Mouse (Mus musculus): ENCODE data around the gene Borcs5.

DNA sequence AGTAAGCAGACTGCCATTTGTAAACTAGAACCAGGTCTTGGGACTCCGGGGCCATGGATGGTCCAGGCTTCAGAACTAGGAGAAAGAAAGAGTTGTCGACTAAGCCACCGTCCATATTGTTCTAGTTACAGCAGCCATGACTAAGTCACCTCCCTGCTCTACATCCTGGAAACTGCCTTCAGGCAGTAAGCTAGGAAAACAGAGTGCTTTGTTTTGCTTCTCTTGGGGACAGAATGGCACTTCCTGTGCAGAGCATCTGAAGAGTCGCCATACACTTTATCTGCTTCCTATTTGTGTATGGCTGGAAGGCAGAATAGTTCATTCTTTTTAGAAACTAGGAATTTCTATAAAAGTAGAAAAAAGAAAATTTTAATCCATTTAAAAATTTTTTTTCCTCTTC lies 17.2 kb downstream of the Borcs5 start:
- TF ChIP-seq CTCF (IDR thresholded peaks at IDR 0.05; ENCODE audit: low read depth, low read length) (no peak), GATA1 (IDR thresholded peaks at IDR 0.05; ENCODE audit: borderline replicate concordance, low read length) (no peak), POLR2AphosphoS5 (IDR thresholded peaks at IDR 0.05; ENCODE audit: insufficient replicate concordance, low read depth, low read length) (no peak)

Data from G1E (cell line).